Mouse (Mus musculus) limb, embryonic 12.5 days (tissue): ENCODE measurements around the gene Abca9. TPM values are rescaled to one million over a fixed set of nuclear protein-coding genes. Genes with fewer than 3 reads are reported as not detected.

Experiments
- ATAC-seq: fragments of 200-750 bp; cut with Nextera tagmentation; 2 replicates; pipeline ENCODE4 v1.8.0; 2017; ENCODE audit warnings: low read depth, moderate TSS enrichment; ENCODE audit not compliant: insufficient number of reproducible peaks, insufficient read depth, low FRiP score, low TSS enrichment
- H3K27ac ChIP-seq: fragments of 300-500 bp; sonication (generic); 2 replicates; pipeline ENCODE4 v1.5.1; 2016; ENCODE audit warnings: mild to moderate bottlenecking, moderate library complexity
- H3K27me3 ChIP-seq: fragments of 300-500 bp; sonication (generic); 2 replicates; pipeline ENCODE4 v1.6.1; 2016; ENCODE audit warnings: mild to moderate bottlenecking, moderate library complexity
- H3K36me3 ChIP-seq: fragments of 300-500 bp; sonication (generic); 2 replicates; pipeline ENCODE4 v1.6.1; 2016; ENCODE audit warnings: mild to moderate bottlenecking, moderate library complexity
- H3K4me1 ChIP-seq: fragments of 300-500 bp; sonication (generic); replicated peaks from 2 replicates; pipeline ENCODE4 v1.6.1; 2016
- H3K4me2 ChIP-seq: fragments of 300-500 bp; sonication (generic); 2 replicates; pipeline ENCODE4 v1.6.1; 2016; ENCODE audit warnings: mild to moderate bottlenecking, moderate library complexity
- H3K4me3 ChIP-seq: fragments of 300-500 bp; sonication (generic); replicated peaks from 2 replicates; pipeline ENCODE4 v1.5.1; 2016; ENCODE audit warnings: mild to moderate bottlenecking
- H3K9ac ChIP-seq: fragments of 300-500 bp; sonication (generic); replicated peaks from 2 replicates; pipeline ENCODE4 v1.6.1; 2016; ENCODE audit warnings: mild to moderate bottlenecking, moderate library complexity
- H3K9me3 ChIP-seq: fragments of 300-500 bp; sonication (generic); 2 replicates; pipeline ENCODE4 v1.6.1; 2016; ENCODE audit warnings: mild to moderate bottlenecking, moderate library complexity
- WGBS: fragments of 180-500 bp; shearing (Covaris S2); methylation state at CpG from one replicate; pipeline ENCODE4 v1.1.7; 2016; 5-methylcytosine and 5-hydroxymethylcytosine counted together
- polyA plus RNA-seq: library from polyadenylated mRNA; unstranded; fragments of >200 nt; fragmentation: Nextera tagmentation; extraction: Ambion mirVana; gene quantifications from 2 replicates; pipeline ENCODE4 v1.2.1, GENCODE M21; 2016

Gene Abca9
- 1.3 and 1.6 TPM in 2 replicates for polyA plus RNA-seq

DNA sequence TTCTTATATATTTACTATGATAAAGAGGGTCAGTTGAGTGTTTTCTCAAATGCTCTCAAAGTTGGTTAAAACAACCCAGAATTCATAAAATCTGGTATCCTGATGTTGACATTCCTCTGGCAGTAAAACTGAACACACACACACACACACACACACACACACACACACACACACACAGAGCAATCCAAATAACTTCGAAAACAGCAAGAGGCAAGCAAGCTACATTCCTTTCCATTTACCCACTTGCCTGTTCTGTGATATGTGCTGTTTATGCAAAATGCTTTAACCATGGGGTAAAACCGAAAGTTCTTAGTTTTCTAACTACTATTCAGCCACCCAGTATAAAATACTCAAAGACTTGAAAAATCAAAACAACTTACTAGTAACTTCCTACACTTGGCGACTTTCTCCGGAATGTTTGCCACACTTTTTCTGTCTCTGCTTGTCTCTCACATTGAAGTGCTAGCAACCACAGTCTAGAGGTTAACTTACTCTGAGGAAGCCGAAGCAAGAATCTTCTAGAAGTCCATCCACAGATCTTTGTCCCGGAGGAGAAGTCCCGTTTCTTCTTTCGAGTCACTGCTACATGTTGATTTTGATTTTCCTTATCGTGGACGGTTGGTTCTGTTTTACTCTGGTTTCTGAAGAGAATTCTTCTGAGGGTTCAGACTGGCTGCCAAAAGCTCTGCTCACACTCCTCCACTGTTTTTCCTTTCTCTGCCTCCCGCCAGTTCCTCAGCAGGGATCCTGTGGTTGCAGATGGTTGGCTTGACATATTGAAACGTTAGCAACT lies at the start of gene Abca9:
Gene Abca9 (minus strand): TSS at position 738 of the 793 bp plus-strand sequence.
- ATAC-seq: no peak
- WGBS: 51% methylated on average over 12 of the region's 12 CpGs
- Histone ChIP-seq H3K27ac (peak within 1 kb of the TSS; percentile 54), H3K4me2 (no peak within 1 kb of the TSS), H3K4me1 (peaks cover 17% of the 10 kb centered on the region), H3K9ac (no peak within 1 kb of the TSS), H3K9me3 (no peaks in the 10 kb centered on the region), H3K36me3 (no peaks in the 10 kb centered on the region), H3K27me3 (no peaks in the 10 kb centered on the region), H3K4me3 (no peak within 1 kb of the TSS)

DNA sequence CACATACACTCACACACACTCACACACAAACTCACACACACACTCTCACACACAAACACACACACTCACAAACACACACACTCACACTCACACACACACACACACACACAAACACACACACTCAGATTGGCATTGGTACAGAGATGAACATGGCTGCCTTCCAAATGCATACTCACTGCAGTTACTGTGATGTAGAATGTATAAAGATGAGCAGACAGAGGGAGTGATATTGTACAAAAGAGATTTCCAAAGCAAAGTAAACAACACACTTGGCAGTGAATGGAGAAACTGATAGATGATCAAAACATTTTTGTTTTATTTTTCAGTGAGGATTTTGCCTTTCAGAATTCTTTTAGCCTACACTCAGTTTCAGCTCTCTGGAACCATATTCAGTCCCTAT lies 49.1 kb upstream of the Abca9 start:
- no peak for ATAC-seq

DNA sequence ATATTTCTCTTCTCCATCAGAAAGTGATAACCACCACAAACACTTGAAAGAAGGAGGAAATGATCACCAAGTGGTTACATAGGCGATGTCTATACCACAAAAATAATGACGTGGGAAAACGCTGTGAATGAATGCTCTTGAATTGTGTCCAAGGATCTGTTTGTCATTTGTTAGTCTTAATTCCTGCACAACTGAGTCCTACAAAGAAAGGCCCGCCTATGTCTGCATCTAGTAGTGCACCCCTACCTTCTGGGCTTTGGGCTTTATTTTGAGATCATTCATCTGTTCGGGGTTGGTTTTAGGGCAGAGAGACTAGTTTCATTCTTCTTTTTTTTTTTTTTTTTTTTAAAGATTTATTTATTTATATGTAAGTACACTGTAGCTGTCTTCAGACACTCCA lies 35.9 kb upstream of the Abca9 start:
- no peak overlapping the region for H3K4me3 ChIP-seq
- no peaks in the 10 kb centered on the region for H3K36me3 ChIP-seq
- no peaks in the 10 kb centered on the region for H3K9me3 ChIP-seq
- H3K27me3 ChIP-seq: no peaks in the 10 kb centered on the region
- ATAC-seq: no peak
- no peaks in the 10 kb centered on the region for H3K4me1 ChIP-seq
- no peak overlapping the region for H3K9ac ChIP-seq
- H3K4me2 ChIP-seq: no peak overlapping the region
- H3K27ac ChIP-seq: no peak overlapping the region
- WGBS: 77% methylated on average over 5 of the region's 5 CpGs

More for the DNA sequence above, 49.1 kb upstream of the Abca9 start:
- no peak overlapping the region for H3K9ac ChIP-seq
- H3K27me3 ChIP-seq: no peaks in the 10 kb centered on the region
- no peaks in the 10 kb centered on the region for H3K9me3 ChIP-seq
- no peak overlapping the region for H3K27ac ChIP-seq
- no peaks in the 10 kb centered on the region for H3K36me3 ChIP-seq
- H3K4me2 ChIP-seq: no peak overlapping the region
- no peak overlapping the region for H3K4me3 ChIP-seq
- no peaks in the 10 kb centered on the region for H3K4me1 ChIP-seq

GRCm38 (mm10) chr11:110198882-110199281 lies 30.9 kb upstream of the Abca9 start:
- WGBS: 81% methylated on average over 3 of the region's 3 CpGs
- Histone ChIP-seq H3K27ac (no peak overlapping the region), H3K4me3 (no peak overlapping the region), H3K9me3 (no peaks in the 10 kb centered on the region), H3K27me3 (no peaks in the 10 kb centered on the region), H3K4me1 (no peaks in the 10 kb centered on the region), H3K36me3 (no peaks in the 10 kb centered on the region), H3K4me2 (no peak overlapping the region), H3K9ac (no peak overlapping the region)
- no peak for ATAC-seq

- no peak overlapping the region for H3K9ac ChIP-seq
- WGBS: 83% methylated on average over 8 of the region's 8 CpGs
- no peaks in the 10 kb centered on the region for H3K36me3 ChIP-seq
- H3K4me3 ChIP-seq: no peak overlapping the region
- ATAC-seq: no peak
- H3K4me1 ChIP-seq: no peaks in the 10 kb centered on the region
- H3K9me3 ChIP-seq: no peaks in the 10 kb centered on the region
- H3K27ac ChIP-seq: no peak overlapping the region
- H3K27me3 ChIP-seq: no peaks in the 10 kb centered on the region
- no peak overlapping the region for H3K4me2 ChIP-seq
Observed at GRCm38 (mm10) chr11:110196561-110197306, 28.7 kb upstream of the Abca9 start.

DNA sequence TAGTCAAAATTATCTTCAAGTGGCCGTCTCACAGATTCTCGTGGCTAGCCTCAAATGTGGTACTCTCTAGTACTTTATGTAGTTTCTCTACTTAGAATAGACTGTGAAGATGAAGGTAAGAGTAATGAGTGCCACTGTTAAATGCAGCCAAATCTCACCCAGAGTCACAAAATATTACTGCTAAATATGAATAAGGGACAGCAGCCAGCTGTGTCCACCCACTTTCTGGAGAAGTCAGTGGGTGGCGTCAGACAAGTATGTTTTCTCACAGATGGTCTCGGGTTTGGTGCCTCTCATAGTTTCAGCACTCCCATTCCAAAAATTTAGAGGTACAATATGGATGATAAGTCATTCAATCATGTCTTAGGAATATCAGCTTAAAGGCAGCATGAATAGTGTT lies 27.3 kb upstream of the Abca9 start:
- Histone ChIP-seq H3K4me1 (no peaks in the 10 kb centered on the region), H3K4me3 (no peak overlapping the region), H3K36me3 (no peaks in the 10 kb centered on the region), H3K4me2 (no peak overlapping the region), H3K9ac (no peak overlapping the region), H3K27ac (no peak overlapping the region), H3K27me3 (no peaks in the 10 kb centered on the region), H3K9me3 (no peaks in the 10 kb centered on the region)
- WGBS: 90% methylated on average over 4 of the region's 4 CpGs
- no peak for ATAC-seq

GRCm38 (mm10) chr11:110171212-110171611 lies 3.2 kb upstream of the Abca9 start:
- Histone ChIP-seq H3K4me1 (peaks cover 18% of the 10 kb centered on the region), H3K27me3 (no peaks in the 10 kb centered on the region), H3K27ac (no peak overlapping the region), H3K9me3 (no peaks in the 10 kb centered on the region), H3K36me3 (no peaks in the 10 kb centered on the region), H3K9ac (no peak overlapping the region), H3K4me2 (no peak overlapping the region), H3K4me3 (no peak overlapping the region)
- ATAC-seq: no peak
- WGBS: 92% methylated on average over 3 of the region's 3 CpGs

GRCm38 (mm10) chr11:110165822-110166221 lies 2.2 kb downstream of the Abca9 start:
- Histone ChIP-seq H3K4me3 (no peak overlapping the region), H3K4me2 (no peak overlapping the region), H3K27ac (no peak overlapping the region), H3K27me3 (no peaks in the 10 kb centered on the region), H3K9ac (no peak overlapping the region), H3K9me3 (no peaks in the 10 kb centered on the region), H3K4me1 (peaks cover 17% of the 10 kb centered on the region), H3K36me3 (no peaks in the 10 kb centered on the region)
- no peak for ATAC-seq
- 29% methylated on average over 3 of the region's 3 CpGs for WGBS

DNA sequence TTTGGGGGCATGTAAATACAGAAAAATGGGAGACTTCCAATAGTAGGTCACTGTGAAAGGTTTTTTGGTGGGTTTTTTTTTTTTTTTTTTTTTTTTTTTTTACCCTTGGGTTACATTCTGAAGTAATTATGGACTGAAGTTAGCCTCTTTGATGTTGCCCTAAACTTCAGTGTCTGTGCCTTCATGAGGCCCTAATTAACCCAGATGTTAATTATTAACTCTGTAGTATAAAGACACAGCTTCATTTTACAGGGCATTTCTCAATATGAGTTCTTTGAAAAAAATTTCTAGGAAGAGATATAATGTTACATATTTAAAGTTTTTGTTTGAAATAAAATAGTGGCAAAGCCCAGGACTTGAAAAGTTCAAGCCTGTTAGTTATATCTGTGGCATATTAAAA lies 2.6 kb downstream of the Abca9 start:
- H3K27me3 ChIP-seq: no peaks in the 10 kb centered on the region
- no peak overlapping the region for H3K4me2 ChIP-seq
- no peaks in the 10 kb centered on the region for H3K9me3 ChIP-seq
- no peak overlapping the region for H3K27ac ChIP-seq
- H3K4me3 ChIP-seq: no peak overlapping the region
- no peak for ATAC-seq
- no peaks in the 10 kb centered on the region for H3K36me3 ChIP-seq
- no peak overlapping the region for H3K9ac ChIP-seq
- peaks cover 17% of the 10 kb centered on the region for H3K4me1 ChIP-seq

GRCm38 (mm10) chr11:110157059-110157458 lies 10.9 kb downstream of the Abca9 start:
- ATAC-seq: no peak
- Histone ChIP-seq H3K4me2 (no peak overlapping the region), H3K36me3 (no peaks in the 10 kb centered on the region), H3K4me1 (no peaks in the 10 kb centered on the region), H3K4me3 (no peak overlapping the region), H3K9me3 (no peaks in the 10 kb centered on the region), H3K27me3 (no peaks in the 10 kb centered on the region), H3K27ac (no peak overlapping the region), H3K9ac (no peak overlapping the region)
- 46% methylated on average over 6 of the region's 6 CpGs for WGBS

- Histone ChIP-seq H3K4me2 (no peak overlapping the region), H3K27me3 (no peaks in the 10 kb centered on the region), H3K4me3 (no peak overlapping the region), H3K36me3 (no peaks in the 10 kb centered on the region), H3K27ac (no peak overlapping the region), H3K4me1 (no peaks in the 10 kb centered on the region), H3K9me3 (no peaks in the 10 kb centered on the region), H3K9ac (no peak overlapping the region)
- ATAC-seq: no peak
- 93% methylated on average over 11 of the region's 11 CpGs for WGBS
Observed at GRCm38 (mm10) chr11:110155985-110156384, 12.0 kb downstream of the Abca9 start.
